Mouse (Mus musculus): ENCODE data around the gene Rnf40. TPM values are rescaled to one million over a fixed set of nuclear protein-coding genes. Genes with fewer than 3 reads are reported as not detected.

Gene Rnf40
- 39.4 and 41.6 TPM in 2 replicates for polyA plus RNA-seq (2011; ENCODE audit: insufficient read depth, insufficient read length, low read depth, missing spikeins)

- peak; percentile 28 for TF ChIP-seq POLR2A (IDR thresholded peaks at IDR 0.05; ENCODE audit: insufficient read depth, low read length)
- no peak for TF ChIP-seq CTCF (IDR thresholded peaks at IDR 0.05; ENCODE audit: low read depth, low read length)
- 0 out of 2 replicates have a peak, but pooled peaks have one; percentile 10 for TF ChIP-seq EP300 (IDR thresholded peaks at IDR 0.05; ENCODE audit: insufficient read depth, low read depth, low read length)
- Histone ChIP-seq H3K4me3 (ENCODE audit: low read depth, low read length) (peak within 1 kb of the TSS; percentile 95), H3K27ac (ENCODE audit: insufficient read depth, low read length) (no peak within 1 kb of the TSS), H3K9ac (ENCODE audit: low read depth, poor library complexity, severe bottlenecking) (peak within 1 kb of the TSS; percentile 90), H3K27me3 (ENCODE audit: control insufficient read depth, insufficient read depth, low read length, poor library complexity, severe bottlenecking) (no peaks in the 10 kb centered on the region), H3K9me3 (replicated peaks; ENCODE audit: control insufficient read depth, insufficient read depth, low read length, poor library complexity, severe bottlenecking) (no peaks in the 10 kb centered on the region), H3K4me1 (ENCODE audit: control insufficient read depth, insufficient read depth, low read length) (no peaks in the 10 kb centered on the region), H3K36me3 (ENCODE audit: control insufficient read depth, insufficient read depth, low read length, poor library complexity, severe bottlenecking) (peaks cover 23% of the 10 kb centered on the region)
Measured at GRCm38 (mm10) chr7:127588011-127588871, at the start of gene Rnf40, which contains the start of gene Ccdc189. Gene Rnf40 (plus strand): TSS chr7:127588767. Gene Ccdc189 (minus strand): TSS chr7:127588595.

- Histone ChIP-seq H3K27me3 (ENCODE audit: control insufficient read depth, insufficient read depth, low read length, poor library complexity, severe bottlenecking) (no peaks in the 10 kb centered on the region), H3K4me1 (ENCODE audit: control insufficient read depth, insufficient read depth, low read length) (no peaks in the 10 kb centered on the region), H3K27ac (ENCODE audit: insufficient read depth, low read length) (no peak overlapping the region), H3K9ac (ENCODE audit: low read depth, poor library complexity, severe bottlenecking) (no peak overlapping the region), H3K9me3 (replicated peaks; ENCODE audit: control insufficient read depth, insufficient read depth, low read length, poor library complexity, severe bottlenecking) (no peaks in the 10 kb centered on the region), H3K36me3 (ENCODE audit: control insufficient read depth, insufficient read depth, low read length, poor library complexity, severe bottlenecking) (peaks cover 88% of the 10 kb centered on the region), H3K4me3 (ENCODE audit: low read depth, low read length) (no peak overlapping the region)
- TF ChIP-seq CTCF (IDR thresholded peaks at IDR 0.05; ENCODE audit: low read depth, low read length) (no peak), POLR2A (IDR thresholded peaks at IDR 0.05; ENCODE audit: insufficient read depth, low read length) (no peak), EP300 (IDR thresholded peaks at IDR 0.05; ENCODE audit: insufficient read depth, low read depth, low read length) (no peak)
Measured at GRCm38 (mm10) chr7:127541671-127542070, 46.9 kb upstream of the Rnf40 start.

- H3K4me1 ChIP-seq (ENCODE audit: control insufficient read depth, insufficient read depth, low read length), result no peaks in the 10 kb centered on the region
- no peak overlapping the region for H3K4me3 ChIP-seq (ENCODE audit: low read depth, low read length)
- peaks cover 73% of the 10 kb centered on the region for H3K36me3 ChIP-seq (ENCODE audit: control insufficient read depth, insufficient read depth, low read length, poor library complexity, severe bottlenecking)
- H3K9ac ChIP-seq (ENCODE audit: low read depth, poor library complexity, severe bottlenecking), result no peak overlapping the region
- no peaks in the 10 kb centered on the region for H3K9me3 ChIP-seq (replicated peaks; ENCODE audit: control insufficient read depth, insufficient read depth, low read length, poor library complexity, severe bottlenecking)
- H3K27ac ChIP-seq (ENCODE audit: insufficient read depth, low read length), result no peak overlapping the region
- H3K27me3 ChIP-seq (ENCODE audit: control insufficient read depth, insufficient read depth, low read length, poor library complexity, severe bottlenecking), result no peaks in the 10 kb centered on the region
- TF ChIP-seq POLR2A (IDR thresholded peaks at IDR 0.05; ENCODE audit: insufficient read depth, low read length) (no peak), CTCF (IDR thresholded peaks at IDR 0.05; ENCODE audit: low read depth, low read length) (no peak), EP300 (IDR thresholded peaks at IDR 0.05; ENCODE audit: insufficient read depth, low read depth, low read length) (no peak)
Measured at GRCm38 (mm10) chr7:127549116-127549835, 39.3 kb upstream of the Rnf40 start.

- no peak overlapping the region for H3K9ac ChIP-seq (ENCODE audit: low read depth, poor library complexity, severe bottlenecking)
- no peaks in the 10 kb centered on the region for H3K27me3 ChIP-seq (ENCODE audit: control insufficient read depth, insufficient read depth, low read length, poor library complexity, severe bottlenecking)
- TF ChIP-seq EP300 (IDR thresholded peaks at IDR 0.05; ENCODE audit: insufficient read depth, low read depth, low read length) (no peak), CTCF (IDR thresholded peaks at IDR 0.05; ENCODE audit: low read depth, low read length) (no peak), POLR2A (IDR thresholded peaks at IDR 0.05; ENCODE audit: insufficient read depth, low read length) (no peak)
- H3K27ac ChIP-seq (ENCODE audit: insufficient read depth, low read length), result no peak overlapping the region
- H3K9me3 ChIP-seq (replicated peaks; ENCODE audit: control insufficient read depth, insufficient read depth, low read length, poor library complexity, severe bottlenecking), result no peaks in the 10 kb centered on the region
- peaks cover 69% of the 10 kb centered on the region for H3K36me3 ChIP-seq (ENCODE audit: control insufficient read depth, insufficient read depth, low read length, poor library complexity, severe bottlenecking)
- no peak overlapping the region for H3K4me3 ChIP-seq (ENCODE audit: low read depth, low read length)
- no peaks in the 10 kb centered on the region for H3K4me1 ChIP-seq (ENCODE audit: control insufficient read depth, insufficient read depth, low read length)
Measured at GRCm38 (mm10) chr7:127551558-127551957, 37.0 kb upstream of the Rnf40 start.

GRCm38 (mm10) chr7:127560580-127560979 is 28.0 kb upstream of the Rnf40 start:
- Histone ChIP-seq H3K27me3 (ENCODE audit: control insufficient read depth, insufficient read depth, low read length, poor library complexity, severe bottlenecking) (no peaks in the 10 kb centered on the region), H3K27ac (ENCODE audit: insufficient read depth, low read length) (no peak overlapping the region), H3K4me3 (ENCODE audit: low read depth, low read length) (no peak overlapping the region), H3K9me3 (replicated peaks; ENCODE audit: control insufficient read depth, insufficient read depth, low read length, poor library complexity, severe bottlenecking) (no peaks in the 10 kb centered on the region), H3K9ac (ENCODE audit: low read depth, poor library complexity, severe bottlenecking) (no peak overlapping the region), H3K4me1 (ENCODE audit: control insufficient read depth, insufficient read depth, low read length) (peaks cover 2% of the 10 kb centered on the region), H3K36me3 (ENCODE audit: control insufficient read depth, insufficient read depth, low read length, poor library complexity, severe bottlenecking) (peaks cover 25% of the 10 kb centered on the region)
- TF ChIP-seq EP300 (IDR thresholded peaks at IDR 0.05; ENCODE audit: insufficient read depth, low read depth, low read length) (no peak), POLR2A (IDR thresholded peaks at IDR 0.05; ENCODE audit: insufficient read depth, low read length) (no peak), CTCF (IDR thresholded peaks at IDR 0.05; ENCODE audit: low read depth, low read length) (no peak)
